Mouse (Mus musculus): ENCODE data around the gene Hist1h4b. TPM values are rescaled to one million over a fixed set of nuclear protein-coding genes. Genes with fewer than 3 reads are reported as not detected.
"Not testable (repeated sequence)": the region's sequence is repeated elsewhere in the genome, so short reads cannot be mapped to it uniquely, and the experiment has no call there.

Hist1h4b gene
- polyA plus RNA-seq (2015; fragmentation: Nextera tagmentation; extraction: Ambion mirVana), result 0.98 and 1.8 TPM in 2 replicates

GRCm38 (mm10) chr13:23756790-23757189 is at the start of gene Hist1h4b:
Gene Hist1h4b, plus strand, starts transcription at chr13:23757013.
- Histone ChIP-seq H3K4me3 (ENCODE audit: low read depth, low read length) (peak within 1 kb of the TSS; percentile 43), H3K4me2 (ENCODE audit: low read length) (peak within 1 kb of the TSS; percentile 71), H3K27ac (ENCODE audit: low read length) (peak within 1 kb of the TSS; percentile 77), H3K36me3 (ENCODE audit: control insufficient read depth, insufficient read depth, low read length) (no peaks in the 10 kb centered on the region), H3K9me3 (replicated peaks; ENCODE audit: control insufficient read depth, low read length, poor library complexity, severe bottlenecking) (no peaks in the 10 kb centered on the region), H3K27me3 (ENCODE audit: control insufficient read depth, insufficient read depth, low read depth, low read length) (no peaks in the 10 kb centered on the region), H3K9ac (ENCODE audit: low read depth, low read length) (peak within 1 kb of the TSS; percentile 23), H3K4me1 (ENCODE audit: control insufficient read depth, insufficient read depth, low read length) (peaks cover 18% of the 10 kb centered on the region)
- WGBS, result 0% methylated on average over 17 of the region's 22 CpGs
- ATAC-seq, result peak; percentile 77

DNA sequence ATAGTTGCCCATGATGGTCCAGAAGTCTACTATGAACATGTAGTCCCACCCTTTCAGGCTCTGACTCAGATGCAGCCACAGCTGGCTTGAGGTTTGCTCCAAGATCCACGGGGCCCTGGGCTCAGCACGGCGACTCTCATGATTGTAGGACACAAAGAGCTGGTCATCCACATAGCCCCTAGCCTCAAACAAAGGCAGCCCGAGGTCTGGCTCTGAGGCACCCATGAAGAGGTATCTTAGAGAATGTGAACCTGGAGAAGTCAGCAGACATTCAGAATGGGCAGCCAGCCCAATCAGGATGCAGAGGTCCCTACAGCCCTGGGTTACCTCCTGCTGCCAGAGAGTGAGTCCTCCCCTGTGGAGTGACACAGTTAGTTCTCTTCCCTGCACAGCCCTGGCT is 48.8 kb upstream of the Hist1h4b start:
- H3K9me3 ChIP-seq (replicated peaks; ENCODE audit: control insufficient read depth, low read length, poor library complexity, severe bottlenecking), result no peaks in the 10 kb centered on the region
- no peaks in the 10 kb centered on the region for H3K27me3 ChIP-seq (ENCODE audit: control insufficient read depth, insufficient read depth, low read depth, low read length)
- no peak overlapping the region for H3K9ac ChIP-seq (ENCODE audit: low read depth, low read length)
- WGBS, result 86% methylated on average over 4 of the region's 4 CpGs
- H3K36me3 ChIP-seq (ENCODE audit: control insufficient read depth, insufficient read depth, low read length), result no peaks in the 10 kb centered on the region
- no peak for ATAC-seq
- H3K4me3 ChIP-seq (ENCODE audit: low read depth, low read length), result no peak overlapping the region
- peaks cover 8% of the 10 kb centered on the region for H3K4me1 ChIP-seq (ENCODE audit: control insufficient read depth, insufficient read depth, low read length)
- H3K27ac ChIP-seq (ENCODE audit: low read length), result no peak overlapping the region
- H3K4me2 ChIP-seq (ENCODE audit: low read length), result no peak overlapping the region

- Histone ChIP-seq H3K27me3 (ENCODE audit: control insufficient read depth, insufficient read depth, low read depth, low read length) (no peaks in the 10 kb centered on the region), H3K36me3 (ENCODE audit: control insufficient read depth, insufficient read depth, low read length) (no peaks in the 10 kb centered on the region), H3K4me2 (ENCODE audit: low read length) (no peak overlapping the region), H3K4me1 (ENCODE audit: control insufficient read depth, insufficient read depth, low read length) (peaks cover 8% of the 10 kb centered on the region), H3K9ac (ENCODE audit: low read depth, low read length) (no peak overlapping the region), H3K4me3 (ENCODE audit: low read depth, low read length) (no peak overlapping the region), H3K9me3 (replicated peaks; ENCODE audit: control insufficient read depth, low read length, poor library complexity, severe bottlenecking) (no peaks in the 10 kb centered on the region), H3K27ac (ENCODE audit: low read length) (no peak overlapping the region)
- ATAC-seq, result no peak
- 85% methylated on average over 4 of the region's 4 CpGs for WGBS
These were observed 48.2 kb upstream of the Hist1h4b start for GRCm38 (mm10) chr13:23708654-23709053.

DNA sequence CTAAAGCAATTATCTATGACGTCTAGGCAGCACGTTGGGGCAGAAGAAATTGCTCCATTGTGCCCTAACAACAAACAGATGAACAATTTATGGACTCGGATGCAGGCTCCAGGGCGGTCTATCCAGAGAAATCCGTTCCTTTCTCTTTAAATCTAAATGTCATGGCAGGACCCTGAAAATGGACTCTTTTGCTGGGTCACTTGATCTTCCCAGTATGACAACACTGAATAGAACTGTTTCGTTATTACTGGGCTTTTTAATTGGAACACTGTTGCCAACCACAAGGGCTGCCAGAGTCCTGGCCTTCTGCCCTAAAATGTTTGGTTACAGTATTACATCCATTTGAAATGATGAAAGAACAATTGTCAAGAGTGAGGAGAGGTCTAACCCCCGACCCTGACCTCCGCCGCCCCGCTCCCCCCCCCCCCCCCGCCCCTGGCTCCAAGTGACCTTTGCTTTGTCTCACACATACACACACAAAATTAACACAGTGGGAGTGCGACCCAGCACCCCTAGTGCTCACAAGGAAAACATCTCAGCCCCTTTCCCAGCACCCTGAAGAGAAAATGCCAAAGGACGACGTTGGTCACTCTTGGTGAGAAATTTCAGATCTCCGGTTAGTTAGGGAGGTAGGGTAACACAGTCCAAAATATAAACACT is 47.0 kb upstream of the Hist1h4b start:
- no peaks in the 10 kb centered on the region for H3K27me3 ChIP-seq (ENCODE audit: control insufficient read depth, insufficient read depth, low read depth, low read length)
- H3K4me2 ChIP-seq (ENCODE audit: low read length), result peak overlapping the region; percentile 63
- no peaks in the 10 kb centered on the region for H3K9me3 ChIP-seq (replicated peaks; ENCODE audit: control insufficient read depth, low read length, poor library complexity, severe bottlenecking)
- WGBS, result 31% methylated on average over 13 of the region's 15 CpGs
- peak overlapping the region; percentile 61 for H3K9ac ChIP-seq (ENCODE audit: low read depth, low read length)
- H3K4me1 ChIP-seq (ENCODE audit: control insufficient read depth, insufficient read depth, low read length), result peaks cover 8% of the 10 kb centered on the region
- H3K36me3 ChIP-seq (ENCODE audit: control insufficient read depth, insufficient read depth, low read length), result no peaks in the 10 kb centered on the region
- ATAC-seq, result no peak
- H3K4me3 ChIP-seq (ENCODE audit: low read depth, low read length), result peak overlapping the region; percentile 35
- H3K27ac ChIP-seq (ENCODE audit: low read length), result no peak overlapping the region

DNA sequence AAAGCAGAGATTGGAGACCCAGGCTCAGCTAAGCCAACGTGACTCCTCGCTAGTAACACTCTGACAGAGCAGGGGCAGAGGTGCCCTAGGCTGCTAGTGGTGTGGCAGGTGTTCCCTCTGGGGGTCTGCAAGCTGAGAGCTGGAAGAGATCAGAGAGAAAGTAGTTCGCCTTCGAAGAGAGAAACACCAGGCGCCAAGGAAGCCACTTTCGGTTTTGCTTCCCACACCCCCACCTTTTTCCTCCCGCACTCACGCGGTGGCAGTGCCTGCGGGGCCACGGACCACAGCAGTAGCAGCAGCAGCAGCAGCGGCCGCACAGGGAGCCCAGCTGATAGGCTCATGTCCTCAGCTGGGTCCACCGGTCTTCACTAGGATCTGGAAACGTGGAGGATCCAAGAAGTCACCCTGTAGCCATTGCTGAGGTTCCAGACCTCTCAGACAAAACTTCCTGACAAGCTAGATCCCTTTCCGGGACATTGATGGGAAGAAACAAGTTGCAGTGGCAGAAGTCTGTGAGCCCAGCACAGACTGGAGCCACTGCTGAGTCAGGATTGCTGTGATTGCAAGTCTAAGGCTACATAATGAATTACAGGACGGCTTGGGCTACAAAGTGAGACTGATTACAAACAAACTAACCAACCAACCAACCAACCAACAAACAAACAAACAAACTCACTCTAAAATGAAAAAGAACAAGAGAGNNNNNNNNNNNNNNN is 46.3 kb upstream of the Hist1h4b start, which contains the start of gene Hfe:
Hfe (minus strand) TSS at position 481 of the 716 bp plus-strand sequence.
- no peak for ATAC-seq
- Histone ChIP-seq H3K9me3 (replicated peaks; ENCODE audit: control insufficient read depth, low read length, poor library complexity, severe bottlenecking) (no peaks in the 10 kb centered on the region), H3K4me1 (ENCODE audit: control insufficient read depth, insufficient read depth, low read length) (peaks cover 8% of the 10 kb centered on the region), H3K27me3 (ENCODE audit: control insufficient read depth, insufficient read depth, low read depth, low read length) (no peaks in the 10 kb centered on the region), H3K4me2 (ENCODE audit: low read length) (peak within 1 kb of the TSS; percentile 63), H3K27ac (ENCODE audit: low read length) (no peak within 1 kb of the TSS), H3K4me3 (ENCODE audit: low read depth, low read length) (peak within 1 kb of the TSS; percentile 35), H3K9ac (ENCODE audit: low read depth, low read length) (peak within 1 kb of the TSS; percentile 61), H3K36me3 (ENCODE audit: control insufficient read depth, insufficient read depth, low read length) (no peaks in the 10 kb centered on the region)
- WGBS, result 3% methylated on average over 17 of the region's 17 CpGs

DNA sequence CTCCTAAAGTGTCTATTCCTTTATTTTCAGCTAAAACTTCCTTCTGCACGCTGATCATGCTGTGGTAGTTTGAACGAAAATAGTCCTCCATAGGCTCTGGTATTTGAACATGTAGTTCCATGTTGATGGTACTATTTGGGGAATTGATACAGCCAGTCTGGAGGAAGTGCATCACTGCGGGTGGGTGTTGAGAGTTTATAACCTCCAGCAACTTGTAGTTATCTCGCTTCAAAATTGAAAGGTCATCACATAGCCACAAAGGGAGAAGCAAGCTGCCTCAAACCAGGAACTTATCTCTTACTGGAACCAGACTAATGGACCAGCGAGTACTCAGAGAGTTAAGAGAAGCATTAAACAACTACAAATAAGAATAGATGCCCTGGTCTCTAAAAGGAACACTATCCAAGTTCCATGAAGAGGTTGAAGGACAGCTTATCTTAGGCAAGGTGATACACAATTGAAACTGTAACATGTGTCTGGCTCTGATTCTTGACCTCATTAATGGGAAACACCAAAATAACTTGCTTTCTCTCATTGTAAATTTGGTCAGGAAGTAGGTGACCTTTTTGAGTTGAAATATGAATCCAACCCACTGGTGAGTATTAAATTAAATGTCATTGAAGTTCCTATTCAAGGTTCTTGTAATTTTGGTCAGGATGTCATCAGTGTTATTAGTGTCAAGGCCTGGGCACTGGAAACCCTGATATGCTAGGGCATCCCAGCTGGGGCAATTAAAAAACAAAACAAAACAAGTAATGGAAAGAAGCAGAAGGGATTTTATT is 40.4 kb upstream of the Hist1h4b start:
- no peak for ATAC-seq
- 90% methylated on average over 5 of the region's 5 CpGs for WGBS
- no peaks in the 10 kb centered on the region for H3K4me1 ChIP-seq (ENCODE audit: control insufficient read depth, insufficient read depth, low read length)
- no peak overlapping the region for H3K27ac ChIP-seq (ENCODE audit: low read length)
- H3K9ac ChIP-seq (ENCODE audit: low read depth, low read length), result no peak overlapping the region
- H3K27me3 ChIP-seq (ENCODE audit: control insufficient read depth, insufficient read depth, low read depth, low read length), result no peaks in the 10 kb centered on the region
- H3K9me3 ChIP-seq (replicated peaks; ENCODE audit: control insufficient read depth, low read length, poor library complexity, severe bottlenecking), result no peaks in the 10 kb centered on the region
- no peak overlapping the region for H3K4me3 ChIP-seq (ENCODE audit: low read depth, low read length)
- H3K4me2 ChIP-seq (ENCODE audit: low read length), result no peak overlapping the region
- no peaks in the 10 kb centered on the region for H3K36me3 ChIP-seq (ENCODE audit: control insufficient read depth, insufficient read depth, low read length)

GRCm38 (mm10) chr13:23717176-23717575 is 39.6 kb upstream of the Hist1h4b start:
- H3K9ac ChIP-seq (ENCODE audit: low read depth, low read length), result no peak overlapping the region
- no peaks in the 10 kb centered on the region for H3K9me3 ChIP-seq (replicated peaks; ENCODE audit: control insufficient read depth, low read length, poor library complexity, severe bottlenecking)
- H3K27me3 ChIP-seq (ENCODE audit: control insufficient read depth, insufficient read depth, low read depth, low read length), result no peaks in the 10 kb centered on the region
- no peaks in the 10 kb centered on the region for H3K36me3 ChIP-seq (ENCODE audit: control insufficient read depth, insufficient read depth, low read length)
- WGBS, result 57% methylated on average over 11 of the region's 11 CpGs
- H3K27ac ChIP-seq (ENCODE audit: low read length), result no peak overlapping the region
- ATAC-seq, result no peak
- H3K4me2 ChIP-seq (ENCODE audit: low read length), result no peak overlapping the region
- H3K4me1 ChIP-seq (ENCODE audit: control insufficient read depth, insufficient read depth, low read length), result no peaks in the 10 kb centered on the region
- no peak overlapping the region for H3K4me3 ChIP-seq (ENCODE audit: low read depth, low read length)

DNA sequence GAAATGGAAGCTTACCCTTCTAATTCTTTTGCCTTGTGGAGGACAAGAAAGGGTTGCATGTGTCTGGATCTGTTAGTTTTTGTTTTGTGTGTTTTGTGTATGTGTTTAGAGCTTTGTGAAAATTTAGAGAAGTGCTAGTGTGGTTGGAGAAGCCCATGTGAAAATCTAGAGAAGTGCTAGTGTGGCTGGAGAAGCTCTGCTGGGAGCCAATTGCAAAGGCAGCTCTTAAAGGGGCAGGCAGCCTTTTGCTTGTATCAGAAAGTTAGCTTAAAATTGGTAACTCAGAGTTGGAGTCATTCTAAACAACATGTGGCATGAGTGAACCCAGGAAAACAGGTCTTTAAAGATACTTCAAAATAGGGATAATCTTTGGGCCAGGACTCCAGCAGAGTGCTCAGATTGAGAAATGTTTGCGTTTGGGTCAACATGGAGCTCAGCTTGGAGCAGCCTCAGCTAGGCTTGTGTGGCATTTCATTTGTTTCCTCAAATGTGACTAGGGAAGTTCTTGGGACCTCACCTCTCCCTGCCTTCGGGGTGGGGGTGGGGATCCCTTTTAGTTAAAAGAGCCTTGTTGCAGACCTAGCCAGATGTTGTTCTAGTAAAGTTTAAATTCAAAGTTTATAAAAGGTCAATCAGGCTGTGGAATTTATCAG is 39.1 kb upstream of the Hist1h4b start:
- H3K27ac ChIP-seq (ENCODE audit: low read length); H3K4me1 ChIP-seq (ENCODE audit: control insufficient read depth, insufficient read depth, low read length); H3K4me3 ChIP-seq (ENCODE audit: low read depth, low read length); H3K9ac ChIP-seq (ENCODE audit: low read depth, low read length); H3K27me3 ChIP-seq (ENCODE audit: control insufficient read depth, insufficient read depth, low read depth, low read length); H3K9me3 ChIP-seq (replicated peaks; ENCODE audit: control insufficient read depth, low read length, poor library complexity, severe bottlenecking); ATAC-seq; H3K36me3 ChIP-seq (ENCODE audit: control insufficient read depth, insufficient read depth, low read length); H3K4me2 ChIP-seq (ENCODE audit: low read length): not testable (repeated sequence)
- 19% methylated on average over 2 of the region's 2 CpGs for WGBS
